Mouse (Mus musculus): Measurements from ENCODE around the gene Bmpr2.

DNA sequence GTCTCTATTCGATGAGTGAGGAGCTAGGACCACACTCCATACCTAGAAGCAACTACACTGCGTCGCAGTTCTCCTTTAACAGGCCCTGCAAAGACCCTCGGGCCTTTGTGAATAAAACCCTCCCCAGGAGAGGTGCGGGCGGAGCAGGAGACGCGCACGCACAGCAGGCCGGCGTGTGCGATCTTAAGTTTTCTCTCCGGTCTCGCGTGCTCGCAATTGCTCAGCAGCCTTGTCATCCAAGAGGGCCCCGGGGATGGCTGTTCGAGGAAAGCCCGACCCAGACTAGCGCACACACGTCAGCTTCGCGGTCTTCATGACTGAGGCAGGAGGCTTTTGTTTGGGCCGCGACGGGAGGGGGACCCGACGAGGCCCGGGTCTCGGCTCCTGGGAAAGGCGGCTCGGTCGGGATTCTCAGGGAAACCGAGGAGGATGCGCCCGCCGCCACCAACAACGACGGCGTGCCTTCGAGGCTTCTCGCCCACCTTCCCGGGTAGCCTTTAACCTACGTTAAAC lies 493 bp upstream of the Bmpr2 start:
- TF ChIP-seq POLR2A (IDR thresholded peaks at IDR 0.05; ENCODE audit: borderline replicate concordance, extremely low read depth, low read depth, low read length) (no peak), CTCF (IDR thresholded peaks at IDR 0.05; ENCODE audit: insufficient read depth, low read length) (no peak)
